Mouse (Mus musculus) embryonic facial prominence, embryonic 14.5 days (tissue): ENCODE measurements around the gene Kri1. TPM values are rescaled to one million over a fixed set of nuclear protein-coding genes. Genes with fewer than 3 reads are reported as not detected.
"Not testable (repeated sequence)": the region's sequence is repeated elsewhere in the genome, so short reads cannot be mapped to it uniquely, and the experiment has no call there.

Source experiments
- ATAC-seq: fragments of 200-750 bp; cut with Nextera tagmentation; 2 replicates; pipeline ENCODE4 v1.8.0; 2017; ENCODE audit warnings: low read depth, moderate number of reproducible peaks, moderate TSS enrichment
- DNase-seq: peaks from one replicate; pipeline ENCODE4 v3.0.0-alpha.2; 2015; ENCODE audit warnings: low spot score
- H3K27ac ChIP-seq: fragments of 300-500 bp; sonication (generic); replicated peaks from 2 replicates; pipeline ENCODE4 v1.5.1; 2014; ENCODE audit warnings: low read depth, mild to moderate bottlenecking, low read length, moderate library complexity
- H3K27me3 ChIP-seq: fragments of 300-500 bp; sonication (generic); replicated peaks from 2 replicates; pipeline ENCODE4 v1.6.1; 2014; ENCODE audit warnings: low read length; ENCODE audit not compliant: control insufficient read depth, insufficient read depth
- H3K36me3 ChIP-seq: fragments of 300-500 bp; sonication (generic); 2 replicates; pipeline ENCODE4 v1.6.1; 2014; ENCODE audit warnings: low read length, mixed read lengths; ENCODE audit not compliant: control insufficient read depth, insufficient read depth
- H3K4me1 ChIP-seq: fragments of 300-500 bp; sonication (generic); 2 replicates; pipeline ENCODE4 v1.6.1; 2014; ENCODE audit warnings: antibody characterized with exemption, low read length; ENCODE audit not compliant: control insufficient read depth, insufficient read depth
- H3K4me2 ChIP-seq: fragments of 300-500 bp; sonication (generic); 2 replicates; pipeline ENCODE4 v1.6.1; 2014; ENCODE audit warnings: low read depth, mild to moderate bottlenecking, low read length, moderate library complexity, mixed read lengths
- H3K4me3 ChIP-seq: fragments of 300-500 bp; sonication (generic); 2 replicates; pipeline ENCODE4 v1.5.1; 2014; ENCODE audit warnings: low read depth, mild to moderate bottlenecking, low read length
- H3K9ac ChIP-seq: fragments of 300-500 bp; sonication (generic); 2 replicates; pipeline ENCODE4 v1.6.1; 2014; ENCODE audit warnings: low read depth, mild to moderate bottlenecking, low read length, moderate library complexity, mixed read lengths
- H3K9me3 ChIP-seq: fragments of 300-500 bp; sonication (generic); 2 replicates; pipeline ENCODE4 v1.6.1; 2016; ENCODE audit warnings: low read length; ENCODE audit not compliant: control insufficient read depth
- WGBS: fragments of 180-500 bp; shearing (Covaris S2); extraction: QIAGEN DNeasy Blood & Tissue Kit; methylation state at CpG from one replicate; pipeline ENCODE4 v1.1.7; 2014; 5-methylcytosine and 5-hydroxymethylcytosine counted together
- polyA plus RNA-seq: library from polyadenylated mRNA; unstranded; fragments of >200 nt; fragmentation: Nextera tagmentation; extraction: Ambion mirVana; gene quantifications from 2 replicates; pipeline ENCODE4 v1.2.1, GENCODE M21; 2014

Gene Kri1
- polyA plus RNA-seq, 1 experiment from 2014 or later = 14.4 TPM

DNA sequence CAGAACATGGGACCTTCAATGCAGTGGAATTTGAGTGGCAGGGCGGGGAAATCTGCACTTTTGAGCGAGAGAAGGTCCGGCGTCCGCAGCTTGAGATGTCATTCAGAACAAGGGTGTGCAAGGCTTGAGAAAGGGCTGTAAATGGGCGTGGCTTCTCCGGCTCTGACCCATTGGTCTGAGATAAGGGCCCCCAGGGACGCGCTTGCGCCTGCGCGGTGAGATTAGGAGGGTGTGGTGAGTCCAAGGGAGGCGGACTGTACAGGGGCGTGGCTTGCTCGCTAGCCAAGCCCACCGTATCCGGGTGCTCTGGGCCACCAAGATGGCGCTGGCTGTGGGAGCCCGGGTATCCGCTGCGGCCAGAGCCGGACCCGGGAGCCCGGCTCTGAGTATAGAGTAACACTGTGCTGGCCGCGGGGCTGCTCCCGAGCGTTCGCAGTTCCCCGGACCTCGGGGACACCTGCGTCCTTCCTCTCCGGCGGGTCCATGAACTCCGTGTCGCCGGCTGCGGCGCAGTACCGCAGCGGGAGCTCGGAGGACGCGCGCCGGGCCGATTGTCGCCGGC lies 22.7 kb downstream of the Kri1 start, which contains the start of gene Atg4d:
Atg4d (plus strand) TSS at position 294 of the 562 bp plus-strand sequence.
- H3K4me3 ChIP-seq = peak within 1 kb of the TSS; percentile 90
- H3K27ac ChIP-seq = peak within 1 kb of the TSS; percentile 76
- no peaks in the 10 kb centered on the region for H3K9me3 ChIP-seq
- no peaks in the 10 kb centered on the region for H3K27me3 ChIP-seq
- ATAC-seq (peak; percentile 97), DNase-seq (peak; percentile 99)
- H3K9ac ChIP-seq = peak within 1 kb of the TSS; percentile 89
- peaks cover 14% of the 10 kb centered on the region for H3K4me1 ChIP-seq
- peak within 1 kb of the TSS; percentile 86 for H3K4me2 ChIP-seq
- peaks cover 30% of the 10 kb centered on the region for H3K36me3 ChIP-seq
- WGBS = 1% methylated on average over 38 of the region's 49 CpGs

DNA sequence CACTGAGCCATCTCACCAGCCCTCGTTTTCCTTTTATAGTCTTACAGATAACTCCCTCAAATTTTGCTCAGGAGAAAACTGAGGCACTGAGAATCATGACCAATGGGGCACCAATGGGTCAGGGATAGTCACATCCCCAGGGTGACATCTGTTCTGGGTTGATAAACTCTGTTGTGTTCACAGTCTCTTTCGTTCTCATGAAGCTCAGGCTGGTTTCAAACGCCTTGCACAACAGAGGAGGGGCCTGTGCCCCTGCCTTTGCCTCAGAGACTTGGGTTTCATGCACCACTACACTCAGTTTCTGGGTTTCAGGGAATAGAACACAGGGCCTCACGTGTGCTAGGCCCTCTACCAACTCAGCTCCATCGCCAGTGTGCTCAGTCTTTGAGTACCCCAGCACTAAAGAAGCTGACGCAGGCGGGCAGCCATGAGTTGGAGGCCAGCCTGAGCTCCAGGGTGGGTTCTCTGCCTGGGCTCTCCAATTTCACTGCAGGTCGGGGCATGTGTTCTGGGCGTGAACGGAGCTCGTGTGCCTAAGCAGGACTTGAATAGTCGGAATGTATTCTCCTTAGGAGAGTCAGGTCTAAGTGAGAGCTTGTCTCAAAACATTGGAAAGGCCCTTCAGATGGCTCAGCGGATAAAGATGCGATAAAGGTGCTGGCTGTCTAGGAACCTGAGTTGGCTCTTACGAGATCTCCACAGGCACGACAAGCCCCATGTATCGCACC lies 23.3 kb downstream of the Kri1 start:
- peaks cover 14% of the 10 kb centered on the region for H3K4me1 ChIP-seq
- peak overlapping the region; percentile 86 for H3K4me2 ChIP-seq
- H3K9me3 ChIP-seq = no peaks in the 10 kb centered on the region
- peak; percentile 58 for ATAC-seq
- 13% methylated on average over 17 of the region's 17 CpGs for WGBS
- no peaks in the 10 kb centered on the region for H3K27me3 ChIP-seq
- H3K36me3 ChIP-seq = peaks cover 25% of the 10 kb centered on the region
- DNase-seq = peak; percentile 77
- peak overlapping the region; percentile 76 for H3K27ac ChIP-seq
- peak overlapping the region; percentile 89 for H3K9ac ChIP-seq
- H3K4me3 ChIP-seq = peak overlapping the region; percentile 90

DNA sequence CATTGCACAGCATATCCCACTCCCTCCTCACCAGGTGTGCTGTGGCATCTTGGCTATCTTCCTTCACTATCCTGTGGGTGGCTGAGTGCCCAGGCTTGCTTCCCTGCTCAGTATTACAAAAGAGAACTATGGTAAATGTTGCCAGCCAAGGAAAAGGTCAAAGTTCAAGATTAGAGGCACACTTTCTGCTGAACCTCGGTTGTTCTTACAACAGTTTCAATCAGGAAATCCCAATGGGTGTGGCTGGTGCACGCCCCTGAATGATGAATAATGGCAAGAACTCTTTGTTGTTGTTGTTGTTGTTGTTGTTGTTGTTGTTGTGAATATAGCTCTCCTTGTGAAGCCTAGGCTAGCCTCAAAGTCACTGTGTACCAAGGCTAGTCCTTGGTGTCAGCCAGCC lies 25.9 kb downstream of the Kri1 start:
- DNase-seq (no peak), ATAC-seq (no peak)
- H3K4me3 ChIP-seq = no peak overlapping the region
- H3K27me3 ChIP-seq = no peaks in the 10 kb centered on the region
- no peak overlapping the region for H3K27ac ChIP-seq
- no peaks in the 10 kb centered on the region for H3K9me3 ChIP-seq
- H3K4me1 ChIP-seq = peaks cover 14% of the 10 kb centered on the region
- no peak overlapping the region for H3K4me2 ChIP-seq
- no peak overlapping the region for H3K9ac ChIP-seq
- H3K36me3 ChIP-seq = 0 out of 2 replicates have a peak, but pooled peaks cover 2% of the 10 kb centered on the region
- WGBS = 70% methylated on average over 2 of the region's 2 CpGs

DNA sequence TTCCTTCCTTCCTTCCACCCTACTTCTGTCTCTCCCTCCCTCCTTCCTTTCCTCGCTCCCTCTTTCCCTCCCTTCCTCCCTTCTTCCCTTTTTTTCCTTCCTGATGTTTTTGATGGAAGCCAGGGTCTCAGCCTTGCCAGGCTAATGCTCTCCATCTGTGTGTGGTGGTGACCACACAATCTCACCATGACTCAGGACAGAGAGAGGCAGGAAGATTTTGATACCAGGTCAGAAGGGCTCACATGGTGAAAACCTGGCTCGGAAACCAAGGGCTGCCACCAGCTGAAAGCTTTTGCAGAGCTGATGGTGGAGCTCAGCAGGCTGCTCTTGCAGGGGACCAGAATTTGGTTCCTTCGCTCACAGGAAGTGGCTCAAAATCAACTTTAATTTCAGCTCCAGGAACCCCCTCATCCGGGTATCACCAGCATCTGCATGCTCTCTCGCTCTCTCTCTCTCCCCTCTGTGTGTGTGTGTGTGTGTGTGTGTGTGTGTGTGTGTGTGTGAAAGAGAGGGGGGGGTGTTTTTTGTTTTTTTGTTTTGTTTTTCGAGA lies 27.2 kb downstream of the Kri1 start:
- H3K27ac ChIP-seq = no peak overlapping the region
- H3K9me3 ChIP-seq = no peaks in the 10 kb centered on the region
- no peak for DNase-seq
- no peak overlapping the region for H3K9ac ChIP-seq
- H3K4me1 ChIP-seq = peaks cover 6% of the 10 kb centered on the region
- no peak for ATAC-seq
- WGBS = 57% methylated on average over 5 of the region's 6 CpGs
- no peak overlapping the region for H3K4me3 ChIP-seq
- H3K4me2 ChIP-seq = no peak overlapping the region
- no peaks in the 10 kb centered on the region for H3K27me3 ChIP-seq
- H3K36me3 ChIP-seq = no peaks in the 10 kb centered on the region

DNA sequence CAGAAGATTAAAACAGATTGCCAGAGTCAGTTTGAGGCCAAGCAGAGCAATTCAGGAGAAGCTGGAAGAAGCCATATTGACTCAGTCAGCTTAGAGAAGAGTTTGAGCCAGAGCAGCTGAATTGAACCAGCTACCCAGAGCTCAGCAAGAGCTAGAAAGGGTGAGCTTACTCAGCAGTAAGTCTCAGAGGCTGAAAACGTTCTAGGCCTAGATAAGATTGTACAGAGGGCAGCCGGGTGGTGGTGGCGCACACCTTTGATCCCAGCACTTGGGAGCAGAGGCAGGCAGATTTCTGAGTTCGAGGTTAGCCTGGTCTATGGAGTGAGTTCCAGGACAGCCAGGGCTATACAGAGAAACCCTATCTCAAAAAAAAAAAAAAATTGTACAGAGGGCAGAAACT lies 31.4 kb downstream of the Kri1 start:
- not testable (repeated sequence) for H3K36me3 ChIP-seq, ATAC-seq, H3K4me3 ChIP-seq, H3K9ac ChIP-seq, H3K4me1 ChIP-seq, H3K27ac ChIP-seq, DNase-seq, H3K4me2 ChIP-seq, H3K27me3 ChIP-seq, H3K9me3 ChIP-seq
- WGBS = 85% methylated on average over 4 of the region's 4 CpGs

DNA sequence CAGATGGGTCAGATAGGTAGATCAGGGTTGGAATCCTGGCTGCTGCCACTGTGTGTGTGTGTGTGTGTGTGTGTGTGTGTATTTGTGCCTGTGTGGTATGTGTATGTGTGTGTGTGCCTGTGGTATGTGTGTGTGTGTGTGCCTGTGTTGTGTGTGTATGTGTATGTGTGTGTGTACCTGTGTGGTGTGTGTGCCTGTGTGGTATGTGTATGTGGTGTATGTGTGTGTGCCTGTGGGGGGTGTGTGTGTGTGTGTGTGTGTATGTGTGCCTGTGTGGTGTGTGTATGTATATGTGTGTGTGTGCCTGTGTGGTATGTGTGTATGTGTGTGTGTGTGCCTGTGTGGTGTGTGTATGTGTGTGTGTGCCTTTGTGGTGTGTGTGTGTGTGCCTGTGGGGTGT lies 33.1 kb downstream of the Kri1 start:
- H3K9ac ChIP-seq = no peak overlapping the region
- no peak overlapping the region for H3K4me2 ChIP-seq
- peaks cover 16% of the 10 kb centered on the region for H3K27me3 ChIP-seq
- H3K36me3 ChIP-seq = no peaks in the 10 kb centered on the region
- ATAC-seq (no peak), DNase-seq (no peak)
- no peaks in the 10 kb centered on the region for H3K4me1 ChIP-seq
- H3K27ac ChIP-seq = no peak overlapping the region
- H3K9me3 ChIP-seq = no peaks in the 10 kb centered on the region
- H3K4me3 ChIP-seq = no peak overlapping the region

DNA sequence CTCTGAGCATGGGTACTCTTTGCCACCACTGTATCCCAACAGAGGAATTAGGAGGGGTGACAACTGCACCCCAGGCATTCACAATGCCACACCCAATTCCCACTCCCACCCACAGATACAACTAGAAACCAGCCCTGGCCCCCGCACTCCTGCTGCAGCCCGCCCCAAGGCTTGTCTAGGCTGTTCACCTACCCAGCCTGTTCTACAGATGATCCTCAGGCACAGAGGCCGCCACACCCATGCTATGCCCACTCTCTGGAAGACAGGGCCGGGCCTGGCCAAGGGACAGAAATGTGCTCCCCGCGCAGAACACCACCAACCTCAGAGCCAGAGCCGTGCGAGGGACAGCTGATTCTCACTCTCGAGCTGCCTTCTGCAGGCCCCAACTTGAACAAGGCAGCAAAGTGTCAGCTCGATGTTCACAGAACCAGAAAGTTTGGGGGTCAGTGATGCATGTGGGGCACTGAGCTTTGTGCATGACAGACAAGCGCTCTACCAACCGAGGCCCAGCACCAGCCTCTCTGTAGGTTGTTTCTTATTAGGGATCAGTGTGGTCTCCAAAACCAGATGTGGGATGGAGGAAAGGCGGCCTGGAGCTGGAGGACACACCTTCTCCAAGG lies 36.5 kb downstream of the Kri1 start:
- H3K4me2 ChIP-seq = no peak overlapping the region
- H3K27me3 ChIP-seq = peaks cover 46% of the 10 kb centered on the region
- peak; percentile 36 for ATAC-seq
- H3K4me1 ChIP-seq = 0 out of 2 replicates have a peak, but pooled peaks cover 3% of the 10 kb centered on the region
- peak; percentile 50 for DNase-seq
- 52% methylated on average over 13 of the region's 13 CpGs for WGBS
- H3K9me3 ChIP-seq = no peaks in the 10 kb centered on the region
- no peaks in the 10 kb centered on the region for H3K36me3 ChIP-seq
- no peak overlapping the region for H3K9ac ChIP-seq
- H3K27ac ChIP-seq = peak overlapping the region; percentile 10; the same call in 1 of the 2 replicates
- H3K4me3 ChIP-seq = no peak overlapping the region

DNA sequence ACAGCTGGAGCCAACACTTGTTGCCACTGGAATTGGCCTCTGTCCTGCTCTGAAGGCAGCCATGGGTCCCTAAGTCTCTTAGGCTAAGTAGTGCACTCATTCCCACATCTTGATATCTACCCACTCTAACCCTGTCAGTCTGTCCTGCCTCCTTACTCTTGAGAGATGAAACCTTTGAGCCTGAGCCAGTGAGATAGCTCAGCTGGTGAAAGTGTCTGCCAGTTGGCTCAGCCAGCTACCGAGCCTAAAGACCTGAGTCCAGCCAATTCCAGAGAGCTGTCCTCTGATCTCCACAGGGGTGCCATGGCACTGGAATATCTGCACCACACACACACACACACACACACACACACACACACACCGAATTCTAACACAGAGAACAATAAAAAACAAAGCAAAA lies 37.3 kb downstream of the Kri1 start:
- no peak for DNase-seq
- Histone ChIP-seq H3K4me3 (no peak overlapping the region), H3K36me3 (no peaks in the 10 kb centered on the region), H3K27ac (peak overlapping the region; percentile 44; the same call in 1 of the 2 replicates), H3K4me1 (0 out of 2 replicates have a peak, but pooled peaks cover 3% of the 10 kb centered on the region), H3K9ac (no peak overlapping the region), H3K27me3 (peaks cover 53% of the 10 kb centered on the region), H3K4me2 (no peak overlapping the region), H3K9me3 (no peaks in the 10 kb centered on the region)
- no peak for ATAC-seq
- 61% methylated on average over 2 of the region's 2 CpGs for WGBS
